Mouse (Mus musculus) kidney, adult 10 weeks (tissue): Measurements from ENCODE around the gene Dhx58. TPM values are rescaled to one million over a fixed set of nuclear protein-coding genes. Genes with fewer than 3 reads are reported as not detected.

Experiments
- polyA plus RNA-seq: library from polyadenylated mRNA; stranded (reverse); fragments of 350-450 nt; fragmentation: Illumina TruSeq; extraction: RNeasy Lipid Tissue Mini Kit (QIAGEN cat#74804); gene quantifications from one replicate; pipeline ENCODE4 v1.2.3, GENCODE M21; 2014; ENCODE audit warnings: low read depth, low replicate concordance

Dhx58 gene
- polyA plus RNA-seq, result 0.44 TPM

GRCm38 (mm10) chr11:100703851-100704531 lies at the start of gene Dhx58:
Gene Dhx58, minus strand, starts transcription at chr11:100704271.

DNA sequence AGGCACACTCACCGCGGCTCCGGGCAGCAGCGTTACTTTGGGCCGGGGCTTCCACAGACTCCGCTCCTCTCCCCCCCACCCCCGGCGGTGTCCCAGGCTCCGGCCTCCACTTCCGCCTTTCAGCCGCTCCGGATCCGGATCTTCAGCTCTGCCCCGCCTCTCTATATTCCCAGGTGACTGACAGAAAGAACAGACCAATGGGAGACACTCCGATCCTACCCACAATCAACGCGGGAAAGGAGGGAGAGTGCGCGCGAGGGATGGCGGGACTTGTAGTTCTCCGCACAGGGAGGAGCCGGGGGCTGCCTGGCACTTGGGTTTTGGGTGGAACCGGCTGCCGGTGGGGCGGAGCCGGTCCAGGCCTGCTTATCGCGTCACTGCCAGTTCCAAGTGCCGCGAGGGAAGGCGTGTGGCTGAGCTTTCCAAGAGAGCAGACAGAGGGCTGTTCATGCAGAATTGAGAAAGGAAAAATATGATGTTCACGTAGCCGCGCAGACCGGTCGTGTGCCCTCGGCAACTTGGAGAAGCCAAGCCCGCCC lies 34.1 kb upstream of the Dhx58 start, which contains the start of gene Rab5c:
Gene Rab5c (minus strand): TSS at position 150 of the 539 bp plus-strand sequence.

GRCm38 (mm10) chr11:100713735-100714533 lies 9.9 kb upstream of the Dhx58 start, which contains the start of gene Hspb9:
Gene Hspb9, plus strand, starts transcription at chr11:100713850.

DNA sequence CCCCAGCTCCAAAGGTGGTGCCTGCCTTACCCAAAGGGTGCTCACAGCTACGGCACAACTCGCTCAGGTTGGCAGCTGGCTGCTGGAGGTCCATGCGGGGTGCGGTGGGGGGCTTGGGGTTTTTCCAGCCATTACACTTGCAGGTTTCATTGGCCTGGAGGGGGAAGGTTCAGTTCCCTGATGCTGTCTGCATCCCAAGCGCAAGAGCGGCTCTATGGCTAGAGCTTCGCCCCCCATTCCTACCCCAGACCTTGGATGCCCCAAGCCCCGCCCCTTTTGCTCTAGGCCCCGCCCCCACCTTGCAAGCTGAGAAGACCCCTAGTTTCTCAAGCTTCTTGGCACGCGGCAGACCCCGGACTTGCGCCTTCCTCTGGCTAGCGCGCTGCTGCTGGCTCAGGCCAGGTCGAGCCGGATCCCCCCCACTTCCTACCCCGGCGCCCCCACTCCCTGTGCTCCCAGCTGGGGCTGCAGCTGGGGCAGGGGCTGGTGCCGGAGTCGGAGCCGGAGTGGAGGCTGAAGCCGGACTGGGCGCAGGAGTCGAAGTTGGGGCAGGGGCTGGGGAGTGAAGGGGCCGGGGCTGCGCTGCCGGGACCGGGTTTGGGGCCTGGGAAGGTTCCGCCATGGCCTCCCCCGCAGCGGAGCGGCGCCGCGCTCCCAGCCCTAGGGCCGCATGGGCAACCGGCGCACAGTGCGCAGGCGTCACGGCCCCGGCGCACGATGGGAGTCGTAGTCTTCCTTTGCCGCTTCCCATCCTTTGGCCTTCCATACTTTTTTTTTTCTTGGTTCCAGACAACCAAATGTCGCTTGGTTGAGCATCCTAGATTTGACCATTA lies 7.9 kb upstream of the Dhx58 start, which contains the start of gene Kat2a:
Gene Kat2a (minus strand): TSS at position 683 of the 833 bp plus-strand sequence.

DNA sequence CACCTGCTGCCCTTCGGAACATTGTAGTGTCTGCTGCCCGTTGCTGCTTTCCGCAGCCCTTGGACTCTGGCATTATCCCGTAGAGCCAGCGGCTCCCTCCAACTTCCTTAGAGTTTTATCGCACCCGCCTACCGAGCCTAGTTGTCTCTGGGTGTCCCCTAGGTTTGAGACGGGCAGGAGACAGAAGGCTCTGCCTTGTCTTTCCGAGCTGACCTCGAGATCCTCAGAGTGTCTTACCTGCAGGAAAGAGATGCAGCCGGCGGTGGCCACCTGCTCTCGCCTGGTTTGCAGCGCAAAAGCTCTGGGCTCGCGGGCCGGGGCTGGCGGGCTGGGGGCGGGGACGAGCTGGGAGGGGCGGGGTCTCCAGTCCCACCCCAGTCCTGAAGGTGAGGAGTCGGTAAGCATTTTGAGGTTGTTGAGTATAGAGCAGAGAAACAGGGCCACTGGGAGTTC lies 11.9 kb downstream of the Dhx58 start, which contains the start of gene Zfp385c:
Gene Zfp385c (minus strand): TSS at position 292 of the 453 bp plus-strand sequence.

Other genes with a start within 250 kb of the Dhx58 start
- gene Klhl11, start 231.5 kb downstream of the Dhx58 start, polyA plus RNA-seq, result 7.4 TPM
- 52.3 TPM for gene Acly, start 176.3 kb downstream of the Dhx58 start, polyA plus RNA-seq
- gene Ttc25, start 158.7 kb downstream of the Dhx58 start, polyA plus RNA-seq, result 0.53 TPM
- 2.3 TPM for gene Cnp, start 129.4 kb downstream of the Dhx58 start, polyA plus RNA-seq
- gene Nkiras2, start 85.0 kb downstream of the Dhx58 start, polyA plus RNA-seq, result 2.0 TPM
- gene Dnajc7, start 84.1 kb downstream of the Dhx58 start, polyA plus RNA-seq, result 114 TPM
- gene Zfp385c, start 11.8 kb downstream of the Dhx58 start, polyA plus RNA-seq, result not detected
- 1.3 TPM for gene Kat2a, start 8.2 kb upstream of the Dhx58 start, polyA plus RNA-seq
- not detected for gene Hspb9, start 9.6 kb upstream of the Dhx58 start, polyA plus RNA-seq
- 63.6 TPM for gene Rab5c, start 33.9 kb upstream of the Dhx58 start, polyA plus RNA-seq
- not detected for gene Kcnh4, start 55.7 kb upstream of the Dhx58 start, polyA plus RNA-seq
- not detected for gene Hcrt, start 58.7 kb upstream of the Dhx58 start, polyA plus RNA-seq
- gene Ghdc, start 66.7 kb upstream of the Dhx58 start, polyA plus RNA-seq, result 4.0 TPM
- gene Stat5b, start 146.5 kb upstream of the Dhx58 start, polyA plus RNA-seq, result 4.4 TPM
- 2.6 TPM for gene Stat5a, start 155.1 kb upstream of the Dhx58 start, polyA plus RNA-seq
- gene Stat3, start 235.3 kb upstream of the Dhx58 start, polyA plus RNA-seq, result 20.1 TPM